Mouse (Mus musculus): ENCODE results near the gene Ugt1a2. TPM values are rescaled to one million over a fixed set of nuclear protein-coding genes. Genes with fewer than 3 reads are reported as not detected.

The Ugt1a2 gene
- total RNA-seq, 2 experiments from 2014 or later: not detected

- DNase-seq: no peak
- intact Hi-C loops (cut with DNase I; ENCODE audit: low total_unique reads): no loop called here
Measured at GRCm38 (mm10) chr1:88268070-88268469, 67.7 kb downstream of the Ugt1a2 start.

Other genes starting within 250 kb of the Ugt1a2 start
- gene Usp40, start 192.1 kb upstream of the Ugt1a2 start, total RNA-seq (2021): 10 to 100 TPM; 11.4 to 12.5 TPM
- gene Ugt1a10, start 145.2 kb upstream of the Ugt1a2 start, total RNA-seq (2021): not detected
- gene Ugt1a9, start 129.8 kb upstream of the Ugt1a2 start, total RNA-seq (2021): not detected
- not detected for gene Ugt1a8, start 112.8 kb upstream of the Ugt1a2 start, total RNA-seq (2021)
- gene Ugt1a7c, start 105.5 kb upstream of the Ugt1a2 start, total RNA-seq (2021): under 1 TPM; 0.60 to 0.94 TPM
- under 1 TPM; 0.38 to 0.43 TPM for gene Ugt1a6b, start 97.3 kb upstream of the Ugt1a2 start, total RNA-seq (2021)
- gene Ugt1a6a, start 65.8 kb upstream of the Ugt1a2 start, total RNA-seq (2021): 1 to 10 TPM; 2.1 to 2.4 TPM
- gene Ugt1a5, start 34.6 kb upstream of the Ugt1a2 start, total RNA-seq (2021): under 1 TPM; 0.14 to 0.33 TPM
- gene Dnajb3, start 5.2 kb downstream of the Ugt1a2 start, total RNA-seq (2021): under 1 TPM; 0.22 to 0.39 TPM
- gene Ugt1a1, start 11.4 kb downstream of the Ugt1a2 start, total RNA-seq (2021): under 1 TPM in 1 of 2 experiments, not detected in 1; 0.12 TPM
- not detected for gene Mroh2a, start 26.4 kb downstream of the Ugt1a2 start, total RNA-seq (2021)
- gene Hjurp, start 77.0 kb downstream of the Ugt1a2 start, total RNA-seq (2021): 10 to 100 TPM; 16.8 to 17.1 TPM
- gene Trpm8, start 77.1 kb downstream of the Ugt1a2 start, total RNA-seq (2021): not detected
- not detected for gene Spp2, start 206.4 kb downstream of the Ugt1a2 start, total RNA-seq (2021)